Mouse (Mus musculus): ENCODE measurements around the gene Abr.

Abr gene

DNA sequence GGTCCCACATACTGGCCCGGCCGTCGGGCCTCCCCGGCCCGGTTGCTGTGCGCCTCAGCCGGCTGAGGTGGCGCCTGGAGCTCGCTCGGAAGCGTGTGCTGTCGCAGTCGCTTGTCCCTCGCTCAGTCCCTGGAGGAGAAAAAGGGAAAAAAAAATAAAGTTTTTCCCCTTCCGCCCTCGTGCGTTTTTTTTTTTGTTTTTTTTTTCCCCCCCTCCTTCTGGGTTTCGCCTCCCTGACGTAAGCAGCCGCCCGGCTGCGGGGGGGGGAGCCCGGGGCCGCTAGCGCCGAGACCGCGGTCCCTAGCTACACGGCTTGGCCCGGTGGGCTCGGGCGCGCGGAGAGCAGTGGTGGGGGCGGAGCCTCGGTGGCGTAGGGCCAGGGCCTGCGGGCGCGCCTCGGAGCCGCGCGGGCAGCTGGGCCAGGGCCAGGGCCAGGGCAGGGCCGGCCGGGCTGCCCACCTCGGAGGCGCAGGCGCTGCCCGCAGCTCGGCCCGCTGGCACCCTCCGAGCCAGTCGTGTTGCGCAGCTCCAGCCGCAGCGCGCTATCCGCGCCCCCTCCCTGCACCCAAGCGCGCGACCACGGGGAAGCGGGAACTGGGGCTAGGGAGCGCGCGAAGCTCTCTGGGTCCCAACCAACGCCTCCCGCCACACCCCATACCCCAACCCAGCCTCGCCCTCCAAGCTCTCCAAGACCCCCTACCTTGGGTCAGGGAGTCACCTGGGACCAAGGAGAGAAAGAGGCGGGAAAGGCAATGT lies 1.3 kb upstream of the Abr start:
- peak; percentile 24 to 47 for DNase-seq

DNA sequence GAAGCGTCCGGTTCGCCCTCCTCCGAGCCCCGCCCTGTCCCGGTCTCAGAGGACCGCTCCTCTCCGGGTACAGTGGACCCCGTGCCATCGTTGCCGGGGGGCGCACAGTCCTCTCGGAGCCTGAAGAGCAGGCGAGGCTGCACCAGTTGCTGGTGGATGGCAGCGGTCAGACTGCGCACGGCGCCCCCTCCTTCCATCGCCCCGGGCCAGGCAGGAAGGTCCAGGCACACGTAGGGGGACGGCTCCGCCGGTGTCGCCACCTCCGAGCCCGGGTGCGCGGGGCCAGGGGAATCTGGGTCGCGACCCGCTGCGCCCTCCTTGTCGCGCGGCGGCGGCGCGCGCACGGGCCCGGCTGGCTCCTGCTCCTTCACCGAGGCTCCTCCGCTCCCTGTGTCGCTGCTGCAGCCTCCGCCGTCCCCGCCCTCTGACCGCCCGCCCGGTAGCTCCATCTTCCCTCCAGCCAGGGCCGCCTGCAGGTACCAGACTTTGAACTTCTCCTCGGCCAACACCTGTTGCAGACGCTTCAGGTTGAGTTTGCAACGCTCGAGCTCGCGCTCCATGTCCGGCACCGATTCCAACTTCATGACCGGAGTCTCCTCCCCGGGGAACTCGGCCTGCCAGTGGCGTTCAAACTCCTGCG lies 572 bp upstream of the Abr start:
- DNase-seq: peak; percentile 13 to 22

DNA sequence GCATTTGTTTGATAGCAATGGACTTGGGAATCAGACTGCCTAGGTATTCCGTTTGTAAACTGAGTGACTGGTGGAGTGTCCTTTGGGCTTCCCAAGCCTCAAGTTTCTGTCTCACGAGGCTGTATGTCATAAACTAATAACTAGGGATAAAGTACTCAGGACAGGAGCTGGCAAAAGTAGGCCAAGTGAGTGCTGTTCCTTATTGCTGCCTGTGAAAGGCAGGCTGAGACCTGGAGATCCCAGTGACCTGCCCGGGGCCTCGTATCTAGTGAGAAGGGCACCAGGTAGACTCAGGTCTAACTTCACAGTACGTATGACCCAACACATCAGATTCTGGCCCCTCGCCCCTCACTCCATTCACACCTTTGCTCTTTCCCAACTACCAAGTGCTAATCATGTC lies 4.0 kb downstream of the Abr start:
- DNase-seq: no peak

DNA sequence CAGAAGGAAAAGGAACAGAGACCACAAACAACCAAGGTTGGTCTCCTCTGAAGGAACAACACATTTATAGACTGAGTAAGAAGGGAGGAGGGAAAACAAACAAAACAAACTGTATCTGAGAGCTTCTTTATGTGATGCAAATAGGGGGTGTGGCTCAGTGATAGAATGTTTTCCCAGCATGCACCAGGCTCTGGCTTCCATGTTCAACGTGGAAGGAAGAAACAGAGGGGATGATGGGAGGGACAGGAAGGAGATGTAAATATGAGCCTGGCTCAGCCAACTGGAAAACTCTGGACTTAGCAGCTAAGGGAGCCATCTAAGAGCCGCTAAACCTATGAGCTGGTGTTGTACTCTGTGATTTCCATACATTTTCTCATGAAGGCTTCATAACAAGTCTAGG lies 7.9 kb downstream of the Abr start:
- no peak for DNase-seq

DNA sequence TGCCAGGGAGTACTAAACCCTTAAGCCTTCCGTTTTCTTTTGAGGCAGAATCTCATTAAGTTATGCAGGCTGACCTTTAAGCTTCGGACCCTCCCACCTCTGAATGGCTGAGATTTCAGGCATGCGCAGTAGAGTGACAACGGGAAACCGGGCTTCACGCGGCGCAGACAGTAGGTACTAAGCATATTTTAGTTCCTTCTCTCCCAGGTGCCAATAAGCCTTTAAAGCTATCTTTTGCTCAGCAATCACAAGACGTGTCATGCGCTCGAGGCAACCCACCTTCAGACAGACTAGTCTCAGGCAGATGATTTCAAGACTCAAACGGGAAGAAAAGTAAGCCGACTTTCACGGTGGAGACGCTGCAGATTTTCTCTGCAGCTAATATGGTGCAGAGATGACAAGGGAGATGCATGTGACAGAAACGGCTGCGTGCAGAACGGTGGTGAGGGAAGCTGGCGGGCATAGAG lies 9.4 kb downstream of the Abr start:
- no peak for DNase-seq

DNA sequence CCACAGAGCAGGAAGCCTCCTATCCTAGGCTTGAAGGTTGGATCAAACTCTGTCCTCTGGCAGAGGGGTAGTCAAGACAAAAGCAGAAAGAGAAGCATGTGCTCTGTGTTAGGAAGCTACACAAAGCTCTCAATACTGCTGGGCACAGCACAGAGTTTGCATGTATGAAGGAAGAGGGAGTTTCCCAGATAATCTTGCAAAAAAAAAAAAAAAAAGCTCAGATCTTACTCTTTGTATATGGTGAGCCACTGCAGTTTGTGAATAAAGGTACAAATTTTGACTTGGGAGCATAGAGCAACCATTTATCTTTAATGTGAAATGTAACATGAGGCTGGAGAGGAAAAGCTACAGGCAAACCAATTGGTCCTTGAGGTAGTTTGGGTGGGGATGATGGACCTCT lies 11.2 kb downstream of the Abr start:
- no peak for DNase-seq

DNA sequence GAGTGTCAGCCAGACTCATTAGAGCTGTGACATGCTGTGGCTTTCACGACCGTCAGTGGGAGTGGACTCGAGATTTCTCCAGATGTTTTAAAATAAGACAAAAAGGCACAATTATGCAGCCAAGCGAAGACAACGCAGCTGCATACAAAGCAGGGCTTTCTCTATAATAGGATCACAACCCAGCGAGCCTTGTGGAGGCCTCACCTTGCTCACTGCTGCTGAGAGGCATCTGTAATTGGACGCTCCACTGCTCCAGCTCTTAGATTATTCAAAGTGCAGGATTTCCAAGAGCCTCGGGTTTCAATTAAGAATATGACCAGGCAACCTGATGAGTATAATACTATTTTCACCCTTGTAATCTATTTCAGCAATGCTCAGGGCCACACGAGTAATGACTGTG lies 15.6 kb downstream of the Abr start:
- no peak for DNase-seq

DNA sequence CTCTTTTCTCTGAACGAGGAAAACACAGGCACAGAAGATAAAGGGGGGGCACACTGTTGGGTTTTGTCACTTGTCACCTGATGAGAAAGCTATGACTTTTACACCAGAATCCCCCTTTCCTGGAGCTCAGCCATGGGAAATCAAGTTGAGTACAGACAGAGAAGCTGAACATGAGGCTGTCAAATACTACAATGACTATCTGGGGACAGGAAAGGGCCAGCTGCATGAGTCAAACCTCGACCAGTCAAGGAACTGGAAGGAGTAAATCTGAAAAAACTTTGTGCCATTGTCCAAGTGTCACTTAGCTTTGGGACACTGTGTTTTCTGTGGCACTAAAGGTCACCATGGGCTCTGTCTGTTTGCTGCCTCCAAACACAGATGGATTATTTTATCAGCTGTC lies 22.9 kb downstream of the Abr start:
- no peak for DNase-seq

DNA sequence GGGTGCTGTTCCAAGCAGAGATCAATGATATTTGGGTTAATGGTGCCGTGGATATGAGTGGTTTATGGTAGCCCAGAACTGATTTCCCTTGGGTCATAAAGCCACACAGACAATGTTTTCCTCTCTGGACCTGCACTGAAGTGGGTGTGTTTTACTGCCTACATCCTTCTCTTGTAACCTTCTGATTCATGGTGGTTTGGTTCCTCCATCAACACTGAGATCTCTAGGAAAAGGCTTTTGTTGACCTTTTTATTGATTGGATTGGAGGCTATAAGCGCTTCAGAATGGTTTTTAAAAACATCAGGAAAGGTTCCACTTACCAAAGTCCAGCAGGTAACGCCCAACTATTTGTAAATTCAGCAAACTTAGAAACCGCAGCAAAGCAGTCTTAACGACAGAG lies 23.4 kb downstream of the Abr start:
- DNase-seq: no peak

DNA sequence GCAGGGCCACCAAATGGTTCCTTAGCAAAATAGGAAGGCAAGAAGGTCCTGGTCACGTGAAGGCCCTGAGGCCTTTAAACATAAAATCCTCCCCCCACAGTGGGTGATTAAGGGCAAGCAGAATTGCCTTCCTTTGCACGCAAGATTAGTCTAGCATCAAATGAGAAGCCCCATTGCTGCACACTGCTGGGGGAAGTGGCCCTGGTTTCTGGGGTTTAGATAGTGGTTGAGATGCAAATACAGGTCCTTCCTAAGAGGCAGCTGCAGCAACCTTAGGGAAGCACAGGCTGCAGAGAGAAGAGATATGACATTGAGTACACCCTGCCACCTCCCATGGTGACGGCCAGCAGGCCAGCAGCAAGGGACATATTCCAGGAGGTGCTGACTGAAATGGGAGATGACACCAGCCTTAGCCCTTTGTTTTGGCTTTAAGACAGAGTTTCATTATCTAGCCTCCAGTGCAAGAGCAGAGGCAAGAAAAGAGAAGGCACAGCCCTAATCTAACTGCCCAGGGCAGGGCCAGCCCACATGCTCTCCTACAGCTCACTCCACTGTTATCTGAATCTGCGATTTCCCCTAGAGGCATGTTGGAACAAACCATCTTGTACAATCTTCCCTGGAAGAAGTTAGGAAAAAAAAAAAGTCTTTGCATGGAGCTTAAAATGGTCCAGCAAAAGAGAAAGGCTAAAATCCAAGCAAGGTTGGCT lies 28.3 kb downstream of the Abr start:
- DNase-seq: no peak

DNA sequence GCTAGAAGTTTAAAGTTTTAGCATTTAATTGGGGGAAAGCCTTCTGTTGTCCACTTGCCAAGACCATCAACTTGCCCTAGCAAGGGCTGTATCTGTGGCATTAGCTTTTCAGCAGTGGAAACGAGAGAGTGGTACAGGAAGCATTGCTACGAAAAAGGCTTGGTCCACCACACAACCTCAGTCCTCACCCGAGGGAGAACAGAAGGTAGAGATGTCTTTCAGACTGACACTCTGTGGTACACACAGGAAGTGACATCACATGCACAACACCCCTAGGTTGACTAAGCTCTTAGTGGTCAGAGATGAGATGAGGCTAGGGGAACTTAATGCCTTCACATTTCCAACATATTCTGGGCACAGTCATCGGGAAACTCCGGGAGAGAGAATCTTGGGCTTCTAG lies 32.4 kb downstream of the Abr start:
- no peak for DNase-seq

DNA sequence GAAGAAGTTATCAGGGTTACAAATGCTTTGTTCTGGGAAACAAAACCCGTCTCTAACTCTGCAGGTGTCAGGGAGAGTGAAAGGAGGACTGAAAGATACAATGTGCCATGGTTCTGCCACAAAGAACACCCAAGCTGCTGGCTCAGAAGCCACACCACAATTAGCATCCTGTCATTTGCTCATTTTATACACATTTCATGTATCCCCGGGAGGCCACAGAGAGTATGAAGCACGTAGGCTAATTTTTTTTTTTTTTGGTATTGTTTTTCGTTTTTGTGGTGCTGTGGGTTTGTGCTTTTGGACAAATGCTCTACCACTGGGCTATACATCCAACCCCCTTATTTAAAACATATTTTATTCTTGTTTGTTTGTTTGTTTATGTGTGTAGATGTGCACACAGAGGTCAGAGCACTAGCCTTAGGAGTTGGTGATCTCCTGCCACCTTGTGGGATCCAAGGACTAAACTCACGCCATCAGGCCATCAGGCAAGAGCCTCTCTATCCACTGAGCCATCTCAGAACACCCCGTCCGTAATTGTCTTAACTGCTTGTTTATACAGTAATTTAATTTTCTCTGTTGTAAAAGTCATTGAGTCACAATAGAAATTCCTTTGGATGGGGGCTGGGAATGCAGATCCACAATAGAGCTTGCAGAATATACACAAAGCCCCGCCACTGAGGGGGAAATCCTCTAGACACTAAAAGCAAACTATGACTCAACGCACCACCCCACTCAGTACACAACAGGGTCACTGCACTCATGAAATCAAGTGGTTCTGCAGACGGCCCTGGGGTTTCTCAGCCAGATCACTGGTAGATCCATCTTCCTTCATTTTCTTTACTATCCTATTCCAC lies 33.3 kb downstream of the Abr start:
- DNase-seq: no peak

DNA sequence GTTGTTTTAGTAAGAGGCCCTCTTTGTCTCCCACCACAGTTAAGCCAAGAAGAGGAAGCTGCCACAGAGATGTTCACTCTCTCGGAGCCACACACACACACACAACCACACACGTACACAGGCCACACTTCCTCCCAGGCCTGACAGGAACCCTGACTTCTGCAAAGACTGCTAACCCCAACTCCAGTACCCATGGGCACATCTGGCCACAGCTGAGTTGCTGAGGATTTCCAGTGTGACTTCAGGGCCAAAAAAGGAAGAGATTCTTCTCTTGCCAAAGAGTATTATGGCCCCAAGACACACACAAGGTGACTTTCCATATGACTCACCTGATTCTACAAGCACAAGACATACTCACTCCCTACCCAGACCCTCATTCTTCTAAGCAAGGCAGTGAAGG lies 34.1 kb downstream of the Abr start:
- peak; percentile 10 to 21 for DNase-seq

DNA sequence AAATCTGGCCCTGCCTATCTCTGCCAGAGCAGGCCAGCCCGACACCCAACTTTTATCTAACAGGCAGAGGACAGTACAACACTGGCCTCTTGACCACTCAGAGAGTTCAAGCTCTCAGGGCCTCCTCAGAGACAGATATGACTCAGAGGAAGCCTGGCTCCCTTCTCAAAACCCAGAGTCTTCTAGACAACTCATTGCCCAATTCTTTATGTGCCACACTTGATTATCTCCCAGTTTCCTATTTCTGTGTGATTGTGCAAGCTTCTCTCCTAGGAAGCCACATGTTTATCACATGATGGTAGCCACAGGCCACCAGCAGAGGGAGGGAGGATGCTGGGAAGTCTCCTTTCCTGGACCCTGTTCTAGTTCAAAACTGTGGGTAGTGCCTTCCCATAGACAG lies 34.8 kb downstream of the Abr start:
- no peak for DNase-seq

DNA sequence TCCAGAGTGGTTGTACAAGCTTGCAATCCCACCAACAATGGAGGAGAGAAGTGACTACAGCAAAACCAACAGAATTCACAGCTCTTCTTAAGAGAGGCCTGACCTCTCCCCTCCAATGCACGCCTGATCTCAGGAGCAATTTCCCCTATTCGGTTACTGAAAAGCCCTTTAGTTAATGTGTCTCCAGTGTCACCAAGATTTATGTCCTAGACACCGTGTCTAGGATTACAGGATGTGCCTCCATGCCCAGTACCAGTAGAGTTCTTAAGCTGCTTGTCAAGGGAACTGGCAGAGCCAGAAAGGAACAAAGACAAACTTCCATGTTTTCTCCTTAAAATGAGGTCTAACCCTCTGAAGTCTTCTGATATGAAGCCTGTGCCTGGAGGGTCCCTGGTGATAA lies 36.0 kb downstream of the Abr start:
- DNase-seq: no peak

DNA sequence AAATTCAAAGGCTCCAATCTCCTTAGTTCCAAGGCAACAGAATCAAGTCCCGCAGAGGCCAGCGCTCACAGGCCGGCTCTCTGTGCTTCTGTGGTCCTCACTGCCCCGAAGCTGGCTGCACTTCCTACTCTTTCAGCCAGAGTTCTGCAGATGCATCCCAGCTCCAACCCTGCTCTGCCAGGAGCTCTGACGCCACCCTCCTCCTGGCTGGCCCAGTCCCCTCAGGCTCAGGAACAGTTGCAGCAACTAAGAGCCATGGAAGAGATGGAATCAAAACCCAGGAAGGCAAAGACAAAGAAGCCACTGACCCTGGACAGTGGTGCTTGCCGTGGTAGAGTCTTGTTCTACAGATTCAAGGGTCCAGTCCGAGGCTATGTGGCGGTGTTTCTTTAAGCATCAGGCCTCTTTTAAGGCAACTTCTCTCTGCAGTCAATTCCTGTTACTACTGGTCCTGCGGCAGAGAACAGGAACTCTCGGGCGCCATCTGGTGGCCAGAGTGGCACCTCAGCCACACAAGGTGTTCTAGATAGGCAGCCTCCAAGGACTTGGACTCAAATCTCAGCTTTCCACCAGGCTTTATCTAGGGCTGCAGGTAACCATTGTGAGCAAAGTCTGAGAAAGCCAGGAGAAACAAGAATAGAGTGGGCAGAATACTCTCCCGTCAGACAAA lies 44.4 kb downstream of the Abr start:
- DNase-seq: peak; percentile 72 to 77

DNA sequence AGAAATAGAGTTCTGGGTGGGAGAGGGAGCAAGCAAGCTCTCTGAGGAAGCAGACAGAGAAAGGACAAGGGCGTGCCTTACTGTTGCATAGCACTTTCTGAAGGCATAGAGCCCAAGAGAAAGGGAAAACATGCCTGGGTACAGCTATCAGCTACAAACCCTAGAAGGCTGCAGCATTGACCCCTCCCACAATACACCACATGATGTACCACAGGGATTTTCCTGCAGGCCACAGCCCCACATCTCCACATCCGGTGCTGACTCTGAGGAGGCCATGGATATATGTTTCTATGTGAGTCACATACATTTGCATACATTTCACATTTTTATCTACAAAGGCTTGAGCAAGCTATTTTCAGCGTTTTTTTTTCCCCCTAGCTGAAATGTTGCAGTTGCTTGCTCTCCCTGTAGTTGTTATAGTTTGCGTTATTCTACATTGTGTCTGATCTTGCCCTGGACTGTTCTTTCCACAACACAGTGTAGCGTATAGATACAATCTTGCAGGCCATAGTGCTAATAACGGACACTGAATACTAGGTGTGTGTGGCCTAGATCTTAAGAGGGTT lies 49.2 kb downstream of the Abr start:
- DNase-seq: no peak

DNA sequence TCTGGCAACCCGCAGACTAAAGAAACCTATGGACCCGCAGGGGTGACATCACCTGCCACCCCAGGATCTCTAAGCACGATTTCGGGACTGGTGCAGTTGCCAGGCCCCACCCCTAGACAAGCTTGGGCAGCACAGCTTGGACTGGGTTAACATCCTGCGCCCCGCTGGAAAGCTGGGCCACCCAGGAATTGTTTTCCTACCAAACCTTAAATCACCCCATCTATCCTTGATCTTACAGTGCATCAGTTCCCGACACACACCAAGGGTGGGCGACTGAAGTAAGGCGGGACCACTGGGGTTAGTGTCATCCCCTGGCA lies 50.5 kb downstream of the Abr start:
- DNase-seq: no peak

DNA sequence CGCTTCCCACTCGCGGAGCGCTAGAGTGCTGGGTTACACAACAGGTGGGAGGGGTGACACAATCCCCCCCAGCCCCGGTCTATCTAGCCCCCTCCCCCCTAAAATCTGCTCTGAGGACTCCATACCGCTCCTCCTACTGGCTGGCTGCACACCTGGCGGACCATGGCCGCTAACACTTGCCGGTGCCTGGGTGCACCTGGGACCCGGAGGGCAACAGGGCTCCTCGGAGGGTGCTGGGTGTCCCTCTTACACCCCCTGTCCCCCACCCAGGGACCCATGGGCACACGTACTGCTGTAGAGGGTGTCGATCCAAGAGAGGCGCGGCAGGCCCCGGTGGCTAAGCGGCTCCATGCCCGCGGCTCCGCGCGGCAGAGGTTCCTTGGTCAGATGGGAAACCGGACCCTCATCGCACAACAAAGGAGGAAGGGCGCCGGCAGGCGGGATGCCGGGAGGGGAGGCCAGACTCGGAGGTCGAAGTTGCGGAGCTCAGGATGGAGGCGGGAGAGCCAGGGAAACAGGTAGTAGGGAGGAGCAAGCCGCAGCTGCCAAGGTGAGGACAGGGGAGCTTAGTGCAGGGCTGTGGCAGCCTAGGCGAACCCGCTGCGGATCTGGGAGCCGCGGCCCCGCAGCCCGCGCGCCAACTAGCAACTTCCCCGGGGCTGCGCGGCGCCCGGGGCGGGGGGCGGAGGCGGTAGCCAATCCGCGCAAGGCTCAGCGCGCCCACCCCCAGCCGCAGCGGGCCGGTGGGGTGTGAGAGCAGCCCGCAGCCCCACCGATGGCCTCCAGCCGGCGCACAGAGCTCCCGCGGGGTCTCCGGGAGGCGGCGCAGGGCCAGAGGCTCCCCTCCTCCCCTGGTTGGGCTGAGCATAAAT lies 51.1 kb downstream of the Abr start:
- peak; percentile 11 to 30 for DNase-seq

DNA sequence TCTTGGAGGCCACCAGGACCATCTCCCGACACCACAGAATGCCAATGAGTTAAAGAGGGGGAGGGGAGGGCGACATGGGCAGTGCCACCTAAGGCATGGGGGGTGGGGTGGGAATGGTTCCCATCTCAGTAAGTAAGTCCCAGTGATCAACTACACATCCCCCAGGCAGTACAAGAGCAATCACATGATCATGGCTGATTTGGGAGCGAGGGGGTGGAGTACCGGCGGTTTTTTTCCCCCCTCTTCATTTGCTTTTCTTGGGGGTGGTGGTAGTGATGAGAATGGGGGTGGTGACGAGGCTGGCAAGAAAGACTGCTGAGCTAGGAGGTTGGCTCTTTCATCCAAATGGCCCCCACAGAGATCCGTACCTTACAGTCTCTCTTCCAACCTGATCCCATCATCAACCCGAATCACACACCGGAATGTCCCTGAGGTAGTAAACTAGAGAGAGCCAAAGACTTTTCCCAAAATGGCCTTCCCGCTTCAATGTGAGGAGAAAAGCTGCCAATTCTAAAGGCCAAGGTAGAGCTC lies 51.8 kb downstream of the Abr start:
- DNase-seq: no peak

DNA sequence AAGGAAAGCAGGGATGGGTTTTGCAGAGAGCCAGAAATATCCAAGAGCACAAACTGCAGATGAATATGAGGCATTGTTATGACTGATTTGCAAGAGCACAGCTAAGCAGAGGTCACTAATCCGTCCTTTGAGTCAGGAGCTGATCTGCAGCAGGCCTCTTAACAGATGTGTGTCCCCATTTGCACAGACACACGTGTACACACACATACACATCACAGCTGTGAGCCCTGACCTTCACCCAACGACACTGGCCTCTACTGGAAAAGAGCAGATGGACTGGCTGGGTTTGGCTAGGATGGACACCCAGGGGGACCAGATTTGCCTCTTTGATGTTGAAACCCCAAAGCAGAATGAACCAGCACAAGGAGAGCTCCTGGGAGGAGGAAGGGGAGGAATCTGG lies 52.7 kb downstream of the Abr start:
- no peak for DNase-seq
